Mouse (Mus musculus) myocyte (in vitro differentiated cells): ENCODE measurements around the gene Plekha5. TPM values are rescaled to one million over a fixed set of nuclear protein-coding genes. Genes with fewer than 3 reads are reported as not detected.

Experiments
- H3K27me3 ChIP-seq: one replicate; pipeline ENCODE4 v1.6.1; 2011; ENCODE audit not compliant: control insufficient read depth, insufficient read depth, insufficient read length
- H3K36me3 ChIP-seq: one replicate; pipeline ENCODE4 v1.6.1; 2011; ENCODE audit not compliant: control insufficient read depth, insufficient read depth
- H3K4me2 ChIP-seq: one replicate; pipeline ENCODE4 v1.6.1; 2011; ENCODE audit warnings: low read depth, control low read depth
- H3K4me3 ChIP-seq: one replicate; pipeline ENCODE4 v1.5.1; 2011; ENCODE audit warnings: mild to moderate bottlenecking, control low read depth, moderate library complexity
- H3K79me2 ChIP-seq: one replicate; pipeline ENCODE4 v1.6.1; 2011; ENCODE audit not compliant: control insufficient read depth, insufficient read depth
- H3ac ChIP-seq: one replicate; pipeline ENCODE4 v1.6.1; 2011; ENCODE audit not compliant: control insufficient read depth, insufficient read length
- CEBPB ChIP-seq: IDR thresholded peaks from 2 replicates; pipeline ENCODE4 v1.6.1; 2011; ENCODE audit warnings: mild to moderate bottlenecking, moderate library complexity; ENCODE audit not compliant: poor library complexity, insufficient read depth, severe bottlenecking
- E2F4 ChIP-seq: IDR thresholded peaks from one replicate; pipeline ENCODE4 v1.6.1; 2011; ENCODE audit warnings: mild to moderate bottlenecking, control low read depth, moderate library complexity; ENCODE audit not compliant: insufficient read depth
- MAX ChIP-seq: IDR thresholded peaks from one replicate; pipeline ENCODE4 v1.6.1; 2011; ENCODE audit warnings: low read depth, mild to moderate bottlenecking, control low read depth
- MYOD1 ChIP-seq, 3 experiments: IDR thresholded peaks; one replicate each; pipeline ENCODE4 v1.6.1; 2011; ENCODE audit warnings: control low read depth in 2 of 3, low read depth in 2 of 3, mild to moderate bottlenecking in 2 of 3, moderate library complexity in 1 of 3; ENCODE audit not compliant: insufficient read length in 2 of 3, control insufficient read depth in 1 of 3
- MYOG ChIP-seq, 3 experiments: IDR thresholded peaks; one replicate each; pipeline ENCODE4 v1.6.1; 2011; ENCODE audit warnings: control low read depth in 2 of 3, low read depth in 2 of 3, mild to moderate bottlenecking in 2 of 3; ENCODE audit not compliant: insufficient read length in 2 of 3, control insufficient read depth in 1 of 3, insufficient read depth in 1 of 3
- POLR2A ChIP-seq: IDR thresholded peaks from one replicate; pipeline ENCODE4 v1.6.1; 2011; ENCODE audit warnings: low read depth, mild to moderate bottlenecking, control low read depth, moderate library complexity; ENCODE audit not compliant: insufficient read length
- POLR2AphosphoS2 ChIP-seq: IDR thresholded peaks from one replicate; pipeline ENCODE4 v1.6.1; 2011; ENCODE audit warnings: low read depth, control low read depth; ENCODE audit not compliant: insufficient read length
- REST ChIP-seq: IDR thresholded peaks from one replicate; pipeline ENCODE4 v1.6.1; 2011; ENCODE audit warnings: mild to moderate bottlenecking, control low read depth, moderate library complexity; ENCODE audit not compliant: insufficient read depth, insufficient read length
- SRF ChIP-seq: IDR thresholded peaks from one replicate; pipeline ENCODE4 v1.6.1; 2011; ENCODE audit warnings: low read depth; ENCODE audit not compliant: control insufficient read depth, insufficient read length
- TCF12 ChIP-seq: IDR thresholded peaks from one replicate; pipeline ENCODE4 v1.6.1; 2011; ENCODE audit warnings: mild to moderate bottlenecking, control low read depth; ENCODE audit not compliant: poor library complexity, insufficient read depth, severe bottlenecking
- TCF3 ChIP-seq: IDR thresholded peaks from one replicate; pipeline ENCODE4 v1.6.1; 2011; ENCODE audit warnings: low read depth, control low read depth; ENCODE audit not compliant: insufficient read length
- USF1 ChIP-seq: IDR thresholded peaks from one replicate; pipeline ENCODE4 v1.6.1; 2011; ENCODE audit warnings: low read depth, mild to moderate bottlenecking, control low read depth, moderate library complexity
- polyA plus RNA-seq: library from polyadenylated mRNA; unstranded; fragments of >200 nt; fragmentation: generic; extraction: Trizol; gene quantifications from one replicate; pipeline ENCODE4 v1.2.1, GENCODE M21; 2012; ENCODE audit warnings: missing spikeins

Plekha5 gene
- polyA plus RNA-seq, 1 experiment, result 12.2 TPM

- H3K4me3 ChIP-seq, result no peak overlapping the region
- TF ChIP-seq MYOD1 (IDR thresholded peaks at IDR 0.05; ENCODE audit: control insufficient read depth in 1 of 3, insufficient read length in 2 of 3, low read depth in 2 of 3), result no peak
- no peak for TF ChIP-seq SRF
- TF ChIP-seq E2F4, result no peak
- no peak for TF ChIP-seq TCF3
- TF ChIP-seq CEBPB, result no peak
- no peak for TF ChIP-seq USF1
- TF ChIP-seq TCF12, result no peak
- no peak for TF ChIP-seq MYOG (IDR thresholded peaks at IDR 0.05; ENCODE audit: control insufficient read depth in 1 of 3, insufficient read depth in 1 of 3, insufficient read length in 2 of 3, low read depth in 2 of 3)
- no peak for TF ChIP-seq POLR2AphosphoS2
- no peak for TF ChIP-seq POLR2A
- TF ChIP-seq REST, result no peak
- no peak for TF ChIP-seq MAX
- H3ac ChIP-seq, result no peak overlapping the region
- H3K4me2 ChIP-seq, result no peak overlapping the region
- H3K27me3 ChIP-seq, result no peaks in the 10 kb centered on the region
- H3K79me2 ChIP-seq, result no peaks in the 10 kb centered on the region
- H3K36me3 ChIP-seq, result no peaks in the 10 kb centered on the region
Measured at GRCm38 (mm10) chr6:140605732-140606131, 181.9 kb downstream of the Plekha5 start.

- Histone ChIP-seq H3K36me3 (no peaks in the 10 kb centered on the region), H3K4me3 (no peak overlapping the region), H3K79me2 (no peaks in the 10 kb centered on the region), H3K27me3 (no peaks in the 10 kb centered on the region), H3ac (no peak overlapping the region), H3K4me2 (no peak overlapping the region)
- no peak for TF ChIP-seq MYOD1 (IDR thresholded peaks at IDR 0.05; ENCODE audit: control insufficient read depth in 1 of 3, insufficient read length in 2 of 3, low read depth in 2 of 3)
Measured at GRCm38 (mm10) chr6:140606534-140606933, 182.7 kb downstream of the Plekha5 start.

- TF ChIP-seq REST, result no peak
- no peak for TF ChIP-seq POLR2A
- TF ChIP-seq TCF12, result no peak
- TF ChIP-seq MAX, result no peak
- no peak for TF ChIP-seq E2F4
- no peak for TF ChIP-seq SRF
- no peak for TF ChIP-seq USF1
- TF ChIP-seq CEBPB, result no peak
- TF ChIP-seq POLR2AphosphoS2, result no peak
Measured at GRCm38 (mm10) chr6:140608666-140609065, 184.8 kb downstream of the Plekha5 start.

GRCm38 (mm10) chr6:140609533-140609932 lies 185.7 kb downstream of the Plekha5 start:
- Histone ChIP-seq H3K4me2 (no peak overlapping the region), H3K4me3 (no peak overlapping the region), H3ac (no peak overlapping the region), H3K27me3 (no peaks in the 10 kb centered on the region), H3K79me2 (no peaks in the 10 kb centered on the region), H3K36me3 (no peaks in the 10 kb centered on the region)
- no peak for TF ChIP-seq TCF12
- no peak for TF ChIP-seq TCF3
- TF ChIP-seq REST, result no peak
- TF ChIP-seq POLR2AphosphoS2, result no peak
- no peak for TF ChIP-seq MAX
- no peak for TF ChIP-seq CEBPB
- TF ChIP-seq MYOG (IDR thresholded peaks at IDR 0.05; ENCODE audit: control insufficient read depth in 1 of 3, insufficient read depth in 1 of 3, insufficient read length in 2 of 3, low read depth in 2 of 3), result no peak
- TF ChIP-seq E2F4, result no peak

More at GRCm38 (mm10) chr6:140608666-140609065, 184.8 kb downstream of the Plekha5 start:
- Histone ChIP-seq H3K4me3 (no peak overlapping the region), H3K36me3 (no peaks in the 10 kb centered on the region), H3K79me2 (no peaks in the 10 kb centered on the region), H3K4me2 (no peak overlapping the region), H3K27me3 (no peaks in the 10 kb centered on the region), H3ac (no peak overlapping the region)

- H3ac ChIP-seq, result no peak overlapping the region
- H3K79me2 ChIP-seq, result no peaks in the 10 kb centered on the region
- no peak overlapping the region for H3K4me3 ChIP-seq
- TF ChIP-seq CEBPB, result no peak
- TF ChIP-seq MAX, result no peak
- TF ChIP-seq REST, result no peak
- TF ChIP-seq TCF3, result no peak
- no peak for TF ChIP-seq USF1
- no peak for TF ChIP-seq MYOG (IDR thresholded peaks at IDR 0.05; ENCODE audit: control insufficient read depth in 1 of 3, insufficient read depth in 1 of 3, insufficient read length in 2 of 3, low read depth in 2 of 3)
- TF ChIP-seq E2F4, result no peak
- no peak for TF ChIP-seq TCF12
- TF ChIP-seq POLR2A, result no peak
- no peak for TF ChIP-seq SRF
- TF ChIP-seq MYOD1 (IDR thresholded peaks at IDR 0.05; ENCODE audit: control insufficient read depth in 1 of 3, insufficient read length in 2 of 3, low read depth in 2 of 3), result no peak
- no peak for TF ChIP-seq POLR2AphosphoS2
- no peaks in the 10 kb centered on the region for H3K27me3 ChIP-seq
- H3K36me3 ChIP-seq, result no peaks in the 10 kb centered on the region
- no peak overlapping the region for H3K4me2 ChIP-seq
Measured at GRCm38 (mm10) chr6:140610117-140610516, 186.3 kb downstream of the Plekha5 start.
